Mouse (Mus musculus) lung, embryonic 14.5 days (tissue): ENCODE measurements at regions not wholly inside any gene's neighbourhood (a gene's known extent, or its start where the extent isn't known, plus 50 kb on each side); places are given as distances from the start of the nearest gene placed in this dataset.

Source experiments
- ATAC-seq: fragments of 200-750 bp; cut with Nextera tagmentation; 2 replicates; pipeline ENCODE4 v1.8.0; 2017; ENCODE audit warnings: mild to moderate bottlenecking, moderate TSS enrichment, moderate library complexity; ENCODE audit not compliant: insufficient read depth
- DNase-seq: peaks from one replicate; pipeline ENCODE4 v3.0.0-alpha.2; 2015
- H3K27ac ChIP-seq: fragments of 300-500 bp; sonication (generic); 2 replicates; pipeline ENCODE4 v1.5.1; 2014; ENCODE audit warnings: low read depth, mild to moderate bottlenecking, moderate library complexity
- H3K27me3 ChIP-seq: fragments of 300-500 bp; sonication (generic); 2 replicates; pipeline ENCODE4 v1.6.1; 2014; ENCODE audit warnings: low read length, control low read depth; ENCODE audit not compliant: insufficient read depth
- H3K36me3 ChIP-seq: fragments of 300-500 bp; sonication (generic); 2 replicates; pipeline ENCODE4 v1.6.1; 2014; ENCODE audit warnings: control low read depth; ENCODE audit not compliant: insufficient read depth
- H3K4me1 ChIP-seq: fragments of 300-500 bp; sonication (generic); 2 replicates; pipeline ENCODE4 v1.6.1; 2014; ENCODE audit warnings: antibody characterized with exemption, control low read depth; ENCODE audit not compliant: insufficient read depth
- H3K4me2 ChIP-seq: fragments of 300-500 bp; sonication (generic); 2 replicates; pipeline ENCODE4 v1.6.1; 2014; ENCODE audit warnings: mild to moderate bottlenecking
- H3K4me3 ChIP-seq: fragments of 300-500 bp; sonication (generic); 2 replicates; pipeline ENCODE4 v1.5.1; 2014; ENCODE audit warnings: low read depth, low read length
- H3K9ac ChIP-seq: fragments of 300-500 bp; sonication (generic); 2 replicates; pipeline ENCODE4 v1.6.1; 2014
- H3K9me3 ChIP-seq: fragments of 300-500 bp; sonication (generic); 2 replicates; pipeline ENCODE4 v1.6.1; 2016; ENCODE audit warnings: low read depth, low read length, control low read depth
- CTCF ChIP-seq: IDR thresholded peaks from 2 replicates; pipeline ENCODE4 v1.5.1; 2016; ENCODE audit warnings: antibody characterized with exemption, low read depth
- WGBS: fragments of 180-500 bp; shearing (Covaris S2); extraction: QIAGEN DNeasy Blood & Tissue Kit; methylation state at CpG from one replicate; pipeline ENCODE4 v1.1.7; 2014; 5-methylcytosine and 5-hydroxymethylcytosine counted together

- Histone ChIP-seq H3K4me1 (peaks cover 30% of the 10 kb centered on the region), H3K9ac (no peak overlapping the region), H3K4me3 (no peak overlapping the region), H3K4me2 (no peak overlapping the region), H3K9me3 (no peaks in the 10 kb centered on the region), H3K27ac (no peak overlapping the region), H3K36me3 (no peaks in the 10 kb centered on the region), H3K27me3 (no peaks in the 10 kb centered on the region)
- DNase-seq (no peak), ATAC-seq (no peak)
- WGBS = 87% methylated on average over 3 of the region's 3 CpGs
- TF ChIP-seq CTCF = no peak
These were observed 158.3 kb upstream of the Spdye4c start for GRCm38 (mm10) chr2:128432741-128433140.

- Histone ChIP-seq H3K27me3 (no peaks in the 10 kb centered on the region), H3K9ac (no peak overlapping the region), H3K9me3 (no peaks in the 10 kb centered on the region), H3K4me2 (no peak overlapping the region), H3K36me3 (no peaks in the 10 kb centered on the region), H3K27ac (no peak overlapping the region), H3K4me1 (peaks cover 24% of the 10 kb centered on the region), H3K4me3 (no peak overlapping the region)
- ATAC-seq = no peak
- 79% methylated on average over 9 of the region's 9 CpGs for WGBS
- TF ChIP-seq CTCF = no peak
- no peak for DNase-seq
These were observed 157.4 kb upstream of the Spdye4c start for GRCm38 (mm10) chr2:128433553-128434081.

GRCm38 (mm10) chr2:128434200-128434977 lies 156.6 kb upstream of the Spdye4c start:
- no peaks in the 10 kb centered on the region for H3K27me3 ChIP-seq
- DNase-seq (no peak), ATAC-seq (no peak)
- H3K4me2 ChIP-seq = no peak overlapping the region
- H3K27ac ChIP-seq = no peak overlapping the region
- H3K9ac ChIP-seq = no peak overlapping the region
- no peak for TF ChIP-seq CTCF
- no peaks in the 10 kb centered on the region for H3K36me3 ChIP-seq
- H3K9me3 ChIP-seq = no peaks in the 10 kb centered on the region
- H3K4me3 ChIP-seq = no peak overlapping the region
- peaks cover 16% of the 10 kb centered on the region for H3K4me1 ChIP-seq
- WGBS = 57% methylated on average over 11 of the region's 11 CpGs

- Histone ChIP-seq H3K4me3 (no peak overlapping the region), H3K4me2 (no peak overlapping the region), H3K36me3 (no peaks in the 10 kb centered on the region), H3K9me3 (no peaks in the 10 kb centered on the region), H3K9ac (no peak overlapping the region), H3K27me3 (no peaks in the 10 kb centered on the region), H3K4me1 (peaks cover 9% of the 10 kb centered on the region; the same call in 1 of the 2 replicates), H3K27ac (no peak overlapping the region)
- TF ChIP-seq CTCF = no peak
- DNase-seq = no peak
- ATAC-seq = no peak
- 97% methylated on average over 3 of the region's 3 CpGs for WGBS
These were observed 154.6 kb upstream of the Spdye4c start for GRCm38 (mm10) chr2:128436378-128436777.

GRCm38 (mm10) chr2:128437698-128438097 lies 153.3 kb upstream of the Spdye4c start:
- Histone ChIP-seq H3K27ac (peak overlapping the region; percentile 76), H3K36me3 (no peaks in the 10 kb centered on the region), H3K27me3 (no peaks in the 10 kb centered on the region), H3K4me1 (peaks cover 8% of the 10 kb centered on the region; the same call in 1 of the 2 replicates), H3K9me3 (no peaks in the 10 kb centered on the region), H3K9ac (no peak overlapping the region), H3K4me2 (no peak overlapping the region), H3K4me3 (no peak overlapping the region)
- no peak for TF ChIP-seq CTCF
- WGBS = 35% methylated on average over 7 of the region's 7 CpGs
- DNase-seq = peak; percentile 51
- no peak for ATAC-seq

GRCm38 (mm10) chr2:128438161-128438822 lies 152.7 kb upstream of the Spdye4c start:
- ATAC-seq (peak; percentile 80), DNase-seq (peak; percentile 86)
- H3K9me3 ChIP-seq = no peaks in the 10 kb centered on the region
- H3K36me3 ChIP-seq = no peaks in the 10 kb centered on the region
- TF ChIP-seq CTCF = no peak
- H3K27me3 ChIP-seq = no peaks in the 10 kb centered on the region
- peaks cover 8% of the 10 kb centered on the region; the same call in 1 of the 2 replicates for H3K4me1 ChIP-seq
- H3K4me2 ChIP-seq = no peak overlapping the region
- H3K9ac ChIP-seq = no peak overlapping the region
- WGBS = 19% methylated on average over 12 of the region's 12 CpGs
- H3K4me3 ChIP-seq = no peak overlapping the region
- peak overlapping the region; percentile 76 for H3K27ac ChIP-seq

- H3K4me2 ChIP-seq = no peak overlapping the region
- no peaks in the 10 kb centered on the region for H3K9me3 ChIP-seq
- no peak overlapping the region for H3K4me3 ChIP-seq
- no peaks in the 10 kb centered on the region for H3K36me3 ChIP-seq
- no peak for TF ChIP-seq CTCF
- ATAC-seq (no peak), DNase-seq (no peak)
- H3K27me3 ChIP-seq = no peaks in the 10 kb centered on the region
- peaks cover 8% of the 10 kb centered on the region; the same call in 1 of the 2 replicates for H3K4me1 ChIP-seq
- H3K27ac ChIP-seq = no peak overlapping the region
- WGBS = 60% methylated on average over 2 of the region's 2 CpGs
- H3K9ac ChIP-seq = no peak overlapping the region
These were observed 152.1 kb upstream of the Spdye4c start for GRCm38 (mm10) chr2:128438897-128439296.
